Mouse (Mus musculus): Measurements from ENCODE around the gene Hibadh. TPM values are rescaled to one million over a fixed set of nuclear protein-coding genes. Genes with fewer than 3 reads are reported as not detected.

The Hibadh gene
- total RNA-seq, 1 experiment from 2014 or later = 179 TPM

- no peak for DNase-seq
These were observed 1.6 kb downstream of the Hibadh start for GRCm38 (mm10) chr6:52638471-52639185.

- DNase-seq = no peak
These were observed 2.9 kb downstream of the Hibadh start for GRCm38 (mm10) chr6:52637337-52637736.

DNA sequence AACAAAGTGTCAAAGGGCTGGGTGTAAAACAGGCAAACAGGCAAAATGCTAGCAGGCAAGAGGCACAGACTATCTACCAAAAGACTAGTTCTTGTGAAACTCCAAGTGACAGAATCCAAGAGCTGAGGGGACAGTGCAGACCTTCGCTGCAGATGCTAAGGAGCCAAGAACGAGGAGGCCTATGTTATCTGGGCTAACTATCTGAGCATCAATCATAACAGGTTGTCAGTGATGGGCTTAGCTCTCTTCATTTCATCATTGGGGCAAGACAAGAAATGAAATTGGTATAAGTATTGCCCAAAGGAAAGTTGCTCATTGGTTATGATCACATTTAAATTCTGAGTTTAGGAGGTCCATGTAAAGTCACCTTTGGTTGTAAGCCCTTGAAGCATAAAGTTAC lies 4.8 kb downstream of the Hibadh start:
- no peak for DNase-seq

DNA sequence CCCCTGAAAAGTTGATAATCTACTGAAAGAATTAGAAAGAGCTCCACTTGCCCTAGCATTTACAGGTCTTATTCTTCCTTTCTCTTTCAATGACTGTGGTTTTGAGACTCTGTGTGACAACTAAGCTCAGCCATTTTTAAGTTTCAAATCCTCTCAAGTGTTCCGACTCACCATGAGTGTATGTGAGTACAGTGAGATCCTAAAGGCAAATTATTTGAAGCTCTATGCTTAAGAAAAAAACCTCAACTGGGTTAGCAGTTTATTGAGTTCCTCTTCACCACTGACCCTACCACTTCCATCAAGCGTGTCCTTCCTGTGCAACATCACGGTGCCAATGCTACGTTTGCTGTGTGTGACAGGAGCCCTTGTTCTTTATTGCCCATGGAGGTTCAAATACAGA lies 9.6 kb downstream of the Hibadh start:
- DNase-seq = no peak

GRCm38 (mm10) chr6:52629180-52629579 lies 11.0 kb downstream of the Hibadh start:
- no peak for DNase-seq

GRCm38 (mm10) chr6:52626735-52627134 lies 13.5 kb downstream of the Hibadh start:
- DNase-seq = no peak

DNA sequence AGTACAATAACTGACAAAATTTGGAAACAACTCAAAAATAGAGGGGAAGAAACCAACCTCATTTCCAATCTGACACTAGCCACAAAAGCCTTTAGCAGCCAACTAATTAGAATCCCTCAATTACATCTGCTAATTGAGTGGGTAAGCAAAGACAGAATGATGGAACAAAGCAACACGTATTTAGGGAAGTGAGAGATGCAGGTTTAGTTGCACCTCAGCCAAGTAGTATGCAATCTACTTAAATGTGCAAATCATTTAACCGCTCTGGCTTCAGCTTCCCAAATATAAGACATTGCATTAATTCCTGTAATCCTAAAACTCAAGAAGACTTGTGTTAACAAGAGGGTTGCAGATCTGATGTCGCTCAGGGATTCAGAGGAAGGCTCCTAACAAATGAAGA lies 16.4 kb downstream of the Hibadh start:
- no peak for DNase-seq

- no peak for DNase-seq
These were observed 18.3 kb downstream of the Hibadh start for GRCm38 (mm10) chr6:52621731-52622480.

- no peak for DNase-seq
These were observed 20.1 kb downstream of the Hibadh start for GRCm38 (mm10) chr6:52620090-52620489.

DNA sequence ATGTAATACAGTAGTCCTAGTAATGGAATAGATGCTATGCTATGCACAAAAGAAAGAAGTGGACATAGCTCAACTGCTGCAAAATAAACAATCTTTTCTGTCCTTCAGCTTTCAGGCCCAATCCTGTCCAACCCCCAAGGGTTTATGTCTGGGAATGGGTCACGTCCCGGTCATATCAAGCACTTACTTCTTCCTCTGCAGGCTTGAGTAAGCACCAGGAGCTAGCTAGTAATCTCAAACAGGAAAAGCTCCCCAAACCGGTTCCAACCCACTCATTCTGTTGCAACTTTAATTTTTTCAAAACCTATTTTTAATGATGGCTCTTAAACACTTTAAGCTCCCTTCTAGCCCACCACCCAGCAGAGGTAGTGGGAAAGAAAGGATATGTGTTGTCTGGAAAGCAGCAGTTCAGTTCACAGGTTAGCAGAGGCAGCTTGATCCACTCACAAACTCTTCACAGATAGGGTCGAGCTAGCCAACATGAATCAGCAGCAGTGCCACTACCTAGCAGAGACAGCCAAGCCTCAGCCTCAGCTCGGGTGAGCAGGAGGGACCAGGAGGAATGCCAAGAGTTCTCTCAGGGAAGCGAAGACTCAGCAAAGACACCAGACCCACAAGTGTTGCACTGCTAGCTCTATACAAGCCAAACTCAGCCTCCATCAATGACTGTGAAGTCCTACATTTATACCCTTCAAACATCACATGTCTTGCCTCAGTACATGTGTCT lies 30.4 kb downstream of the Hibadh start:
- no peak for DNase-seq

DNA sequence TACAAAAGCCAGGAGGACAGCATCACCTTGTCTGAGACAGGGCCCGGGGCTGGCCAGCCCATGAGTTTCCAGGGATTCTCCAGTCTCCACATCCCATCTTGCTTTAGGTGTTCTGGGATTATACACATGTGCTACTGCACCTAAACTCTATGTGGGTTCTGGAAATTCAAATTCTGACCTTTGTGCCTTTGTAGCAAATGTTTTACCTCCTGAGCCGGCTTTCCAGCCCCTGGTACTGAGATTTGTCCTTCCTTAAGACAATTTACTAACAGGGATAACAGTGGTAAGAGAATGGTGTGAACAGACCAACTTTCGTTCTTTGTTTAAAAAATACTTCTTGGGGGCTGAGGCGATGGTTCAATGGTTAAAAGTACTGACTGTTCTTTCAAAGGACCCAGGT lies 32.1 kb downstream of the Hibadh start:
- DNase-seq = no peak

GRCm38 (mm10) chr6:52606746-52607347 lies 33.3 kb downstream of the Hibadh start:
- DNase-seq = no peak

GRCm38 (mm10) chr6:52601706-52602642 lies 38.2 kb downstream of the Hibadh start:
- no peak for DNase-seq

GRCm38 (mm10) chr6:52601117-52601516 lies 39.1 kb downstream of the Hibadh start:
- peak; percentile 41 for DNase-seq

DNA sequence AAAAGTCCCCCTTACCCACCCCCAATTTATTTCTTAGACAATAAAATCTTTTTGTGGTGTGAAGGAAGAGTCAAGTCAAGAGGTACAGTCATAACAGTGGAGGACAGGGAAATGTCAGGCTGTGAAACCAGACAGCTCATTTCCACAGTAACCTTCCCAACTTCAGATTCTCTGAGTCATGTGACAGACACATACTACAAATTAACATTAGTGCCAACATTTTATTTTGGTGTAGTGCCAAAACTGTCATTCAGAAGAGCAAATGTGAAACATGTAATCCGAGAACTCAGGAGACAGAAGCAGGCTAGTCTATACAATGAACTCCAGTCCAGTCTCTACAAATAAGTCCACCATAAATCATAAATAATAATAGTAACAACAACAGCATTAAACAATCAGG lies 45.4 kb downstream of the Hibadh start:
- no peak for DNase-seq

DNA sequence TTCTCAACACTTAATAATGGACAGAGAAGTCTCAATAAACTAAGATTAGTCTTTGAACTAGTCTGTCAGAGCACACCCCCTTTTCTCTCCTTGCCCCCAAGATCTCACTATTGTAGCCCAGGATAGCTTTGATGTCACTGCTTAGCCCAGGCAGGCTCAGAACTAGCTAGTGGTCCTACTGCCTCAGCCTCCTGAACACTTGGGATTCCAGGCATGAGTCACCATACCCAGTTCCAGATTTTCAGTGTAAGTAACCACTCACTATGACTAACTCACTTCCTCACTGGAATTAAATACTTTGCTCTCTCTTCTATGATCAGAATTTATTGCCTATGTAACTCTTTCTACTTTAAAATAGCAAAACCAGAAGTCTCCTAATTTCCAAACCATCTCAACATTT lies 53.6 kb downstream of the Hibadh start:
- no peak for DNase-seq

DNA sequence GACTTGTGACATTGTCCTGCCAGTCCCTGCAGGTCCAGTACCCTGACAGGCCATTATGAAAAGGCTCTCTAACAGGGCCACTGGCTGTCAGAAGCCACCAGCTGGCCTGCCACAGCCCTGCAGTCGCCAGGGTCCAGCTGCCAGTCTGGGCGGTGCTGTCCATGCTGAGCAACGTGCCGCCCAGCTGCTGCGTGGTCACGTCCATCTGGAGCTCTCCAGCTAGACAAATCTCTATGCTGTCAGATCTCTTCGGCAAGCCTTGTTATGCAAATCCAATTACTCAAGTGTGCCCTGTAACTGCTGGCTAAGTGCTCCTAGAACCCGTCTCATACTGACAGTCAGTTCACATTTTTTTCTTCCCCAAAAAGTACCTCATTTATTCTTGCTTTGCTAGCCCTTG lies 55.8 kb downstream of the Hibadh start:
- DNase-seq = peak; percentile 22

DNA sequence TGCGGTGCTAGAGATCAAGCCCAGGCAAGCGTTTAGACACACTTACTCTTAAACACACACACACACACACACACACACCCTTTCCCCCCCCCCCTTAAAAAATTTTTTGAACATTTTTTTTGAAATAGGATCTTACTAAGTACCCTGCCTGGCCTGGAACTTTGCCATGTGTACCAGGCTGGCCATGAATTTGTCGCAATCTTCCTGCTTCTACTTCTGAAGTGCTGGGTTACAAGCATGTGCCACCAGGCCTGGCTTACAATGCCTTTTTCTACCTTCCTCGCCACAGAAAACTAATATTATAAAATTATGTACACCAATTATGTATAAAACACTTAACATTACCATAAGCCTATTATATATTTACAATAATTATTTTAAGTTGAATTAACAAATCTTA lies 59.1 kb downstream of the Hibadh start:
- no peak for DNase-seq

GRCm38 (mm10) chr6:52578322-52578721 lies 61.9 kb downstream of the Hibadh start:
- DNase-seq = no peak

DNA sequence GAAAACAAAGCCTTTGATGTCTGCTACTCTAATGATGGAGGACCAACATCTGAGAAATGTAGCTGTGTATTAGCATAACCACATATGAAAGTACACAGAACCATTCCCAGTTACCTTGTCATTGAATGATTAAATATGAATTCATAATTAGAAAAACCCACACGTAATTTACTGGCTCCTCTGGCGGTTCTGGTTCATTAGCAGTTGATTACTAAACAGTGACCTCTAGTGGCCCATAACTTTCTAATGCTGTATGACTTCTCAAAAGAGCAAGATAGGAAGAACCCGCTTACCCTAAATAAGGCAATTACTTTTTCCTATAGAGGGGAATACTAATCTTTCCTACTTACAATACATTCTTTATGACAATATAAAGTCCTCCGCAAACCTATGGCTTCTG lies 62.9 kb downstream of the Hibadh start:
- DNase-seq = no peak

- no peak for DNase-seq
These were observed 71.5 kb downstream of the Hibadh start for GRCm38 (mm10) chr6:52568706-52569105.
